Mouse (Mus musculus) brain, embryonic 14.5 days (tissue): ENCODE results near the gene Ttc21a.

ENCODE experiments used
- CTCF ChIP-seq: fragments of 200-500 bp; IDR thresholded peaks from 2 replicates; pipeline ENCODE4 v1.5.1; 2012; ENCODE audit warnings: inconsistent platforms, mild to moderate bottlenecking, moderate library complexity, borderline replicate concordance; ENCODE audit not compliant: insufficient read depth, insufficient read length; ENCODE audit errors: extremely low read depth
- POLR2A ChIP-seq: fragments of 200-500 bp; IDR thresholded peaks from 2 replicates; pipeline ENCODE4 v1.6.1; 2012; ENCODE audit warnings: mild to moderate bottlenecking, inconsistent platforms, borderline replicate concordance; ENCODE audit not compliant: poor library complexity, insufficient read depth, insufficient read length, severe bottlenecking; ENCODE audit errors: extremely low read depth

DNA sequence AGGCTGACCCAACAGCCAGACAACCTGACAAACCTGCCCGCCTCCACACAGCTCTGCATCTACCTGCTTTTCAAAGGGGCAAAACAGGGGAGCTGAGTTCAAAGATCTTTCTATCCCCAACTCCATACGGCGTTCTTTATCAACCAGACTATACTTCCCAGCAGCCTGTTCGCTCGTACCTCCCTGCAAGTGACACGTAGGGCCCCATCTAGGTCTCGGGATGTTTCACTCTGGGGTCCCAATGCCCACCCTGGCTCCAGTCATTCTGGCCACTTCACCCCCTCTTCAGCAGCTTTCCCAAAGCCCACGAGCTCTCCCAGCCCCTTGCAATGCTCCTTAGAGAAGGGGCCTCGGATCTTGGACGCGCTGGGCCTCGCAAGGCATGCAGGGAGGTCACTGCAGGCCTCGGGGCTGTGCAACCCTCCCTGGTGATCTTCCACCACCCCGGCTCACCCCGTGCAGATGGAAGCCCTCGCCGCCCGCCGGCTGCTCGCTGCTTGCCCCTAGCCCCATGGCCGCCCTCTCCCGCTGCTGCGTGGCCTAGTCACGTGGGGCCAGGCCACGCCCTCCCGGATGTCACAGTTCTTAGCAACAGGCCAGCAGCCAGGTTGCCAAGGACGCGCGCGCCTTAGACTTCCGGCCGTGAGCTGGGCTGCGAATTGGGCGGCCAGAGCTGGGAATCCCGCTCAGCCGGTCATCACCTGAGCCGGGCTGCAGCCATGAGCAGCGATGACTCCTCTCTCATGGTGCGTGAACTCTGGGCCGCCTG, at the start of gene Ttc21a, which contains the start of gene Gorasp1:
- TF ChIP-seq POLR2A = peak; percentile 83; the same call in 1 of the 2 replicates
- TF ChIP-seq CTCF = no peak
